Mouse (Mus musculus) testis, adult 2 months (tissue): Measurements from ENCODE around the gene Abcg8. TPM values are rescaled to one million over a fixed set of nuclear protein-coding genes. Genes with fewer than 3 reads are reported as not detected.

Experiments
- H3K27ac ChIP-seq: fragments of 200-500 bp; 2 replicates; pipeline ENCODE4 v1.5.1; 2012; ENCODE audit warnings: low read depth, low read length; ENCODE audit not compliant: control insufficient read depth, insufficient read depth
- H3K27me3 ChIP-seq: fragments of 200-500 bp; 2 replicates; pipeline ENCODE4 v1.6.1; 2012; ENCODE audit warnings: mild to moderate bottlenecking, low read length, moderate library complexity; ENCODE audit not compliant: control insufficient read depth, insufficient read depth
- H3K36me3 ChIP-seq: fragments of 200-500 bp; 2 replicates; pipeline ENCODE4 v1.6.1; 2012; ENCODE audit warnings: mild to moderate bottlenecking, low read length; ENCODE audit not compliant: control insufficient read depth, insufficient read depth
- H3K4me1 ChIP-seq: fragments of 200-500 bp; 2 replicates; pipeline ENCODE4 v1.6.1; 2012; ENCODE audit warnings: low read length; ENCODE audit not compliant: control insufficient read depth, insufficient read depth
- H3K4me3 ChIP-seq: fragments of 200-500 bp; 2 replicates; pipeline ENCODE4 v1.5.1; 2012; ENCODE audit warnings: low read depth, mild to moderate bottlenecking, low read length, moderate library complexity, mixed read lengths; ENCODE audit not compliant: control insufficient read depth
- CTCF ChIP-seq: fragments of 200-500 bp; IDR thresholded peaks from 2 replicates; pipeline ENCODE4 v1.5.1; 2012; ENCODE audit warnings: low read depth, mild to moderate bottlenecking, inconsistent platforms, low read length, moderate library complexity; ENCODE audit not compliant: control insufficient read depth, insufficient read depth, insufficient replicate concordance
- POLR2A ChIP-seq: fragments of 200-500 bp; IDR thresholded peaks from 2 replicates; pipeline ENCODE4 v1.6.1; 2012; ENCODE audit warnings: low read depth, mild to moderate bottlenecking, inconsistent platforms, low read length, moderate library complexity; ENCODE audit not compliant: control insufficient read depth
- polyA plus RNA-seq: library from polyadenylated mRNA; depleted of rRNA; stranded (reverse); fragments of >200 nt; gene quantifications from 2 replicates; pipeline ENCODE4 v1.2.3, GENCODE M21; 2012

Abcg8 gene
- polyA plus RNA-seq, 1 experiment, result 4.3 TPM

GRCm38 (mm10) chr17:84677595-84677994, 1.5 kb downstream of the Abcg8 start:
- no peak for TF ChIP-seq CTCF
- no peak overlapping the region for H3K4me3 ChIP-seq
- H3K27me3 ChIP-seq, result no peaks in the 10 kb centered on the region; the same call in 1 of the 2 replicates
- H3K36me3 ChIP-seq, result no peaks in the 10 kb centered on the region
- H3K4me1 ChIP-seq, result peaks cover 14% of the 10 kb centered on the region
- H3K27ac ChIP-seq, result no peak overlapping the region

GRCm38 (mm10) chr17:84681670-84682069, 5.6 kb downstream of the Abcg8 start:
- no peak overlapping the region for H3K4me3 ChIP-seq
- H3K4me1 ChIP-seq, result no peaks in the 10 kb centered on the region
- TF ChIP-seq CTCF (no peak), POLR2A (no peak)
- H3K27ac ChIP-seq, result no peak overlapping the region
- H3K36me3 ChIP-seq, result no peaks in the 10 kb centered on the region
- H3K27me3 ChIP-seq, result no peaks in the 10 kb centered on the region

- Histone ChIP-seq H3K27me3 (no peaks in the 10 kb centered on the region), H3K36me3 (no peaks in the 10 kb centered on the region), H3K27ac (no peak within 1 kb of the TSS), H3K4me1 (no peaks in the 10 kb centered on the region), H3K4me3 (no peak within 1 kb of the TSS)
- TF ChIP-seq POLR2A (no peak), CTCF (no peak)
These were observed 6.9 kb downstream of the Abcg8 start, which contains the start of gene Abcg5 for GRCm38 (mm10) chr17:84682734-84683717. Abcg5 (minus strand) TSS chr17:84683011.

GRCm38 (mm10) chr17:84684284-84684683, 8.2 kb downstream of the Abcg8 start:
- H3K27ac ChIP-seq, result no peak overlapping the region

GRCm38 (mm10) chr17:84685286-84685685, 9.2 kb downstream of the Abcg8 start:
- H3K36me3 ChIP-seq, result no peaks in the 10 kb centered on the region
- no peaks in the 10 kb centered on the region for H3K4me1 ChIP-seq
- no peak overlapping the region for H3K27ac ChIP-seq
- H3K27me3 ChIP-seq, result no peaks in the 10 kb centered on the region
- TF ChIP-seq CTCF (no peak), POLR2A (no peak)
- H3K4me3 ChIP-seq, result no peak overlapping the region

More at GRCm38 (mm10) chr17:84684284-84684683, 8.2 kb downstream of the Abcg8 start:
- H3K36me3 ChIP-seq, result no peaks in the 10 kb centered on the region
- H3K4me3 ChIP-seq, result no peak overlapping the region
- no peaks in the 10 kb centered on the region for H3K27me3 ChIP-seq
- no peaks in the 10 kb centered on the region for H3K4me1 ChIP-seq
- TF ChIP-seq POLR2A (no peak), CTCF (no peak)

GRCm38 (mm10) chr17:84687994-84688393, 11.9 kb downstream of the Abcg8 start:
- Histone ChIP-seq H3K27me3 (no peaks in the 10 kb centered on the region), H3K36me3 (no peaks in the 10 kb centered on the region), H3K4me3 (no peak overlapping the region), H3K27ac (no peak overlapping the region), H3K4me1 (peaks cover 3% of the 10 kb centered on the region; the same call in 1 of the 2 replicates)
- TF ChIP-seq POLR2A (no peak), CTCF (no peak)

- TF ChIP-seq CTCF (no peak), POLR2A (no peak)
- no peak overlapping the region for H3K27ac ChIP-seq
- H3K36me3 ChIP-seq, result no peaks in the 10 kb centered on the region
- no peak overlapping the region for H3K4me3 ChIP-seq
- no peaks in the 10 kb centered on the region for H3K27me3 ChIP-seq
- H3K4me1 ChIP-seq, result peaks cover 3% of the 10 kb centered on the region; the same call in 1 of the 2 replicates
These were observed 12.7 kb downstream of the Abcg8 start for GRCm38 (mm10) chr17:84688834-84689233.
